Mouse (Mus musculus): Measurements from ENCODE around the gene 2310050C09Rik.

2310050C09Rik gene

GRCm38 (mm10) chr3:92870116-92870515 lies at the start of gene 2310050C09Rik:
2310050C09Rik (minus strand) TSS chr3:92870216.
- no peak for DNase-seq (ENCODE audit: low spot score in 2 of 2)

- peak in 1 of 2 experiments; percentile 6 for DNase-seq (ENCODE audit: low spot score in 2 of 2)
Measured at GRCm38 (mm10) chr3:92907571-92907970, 37.6 kb upstream of the 2310050C09Rik start.

GRCm38 (mm10) chr3:92905182-92905581 lies 35.2 kb upstream of the 2310050C09Rik start:
- no peak for DNase-seq (ENCODE audit: low spot score in 2 of 2)

GRCm38 (mm10) chr3:92903640-92904039 lies 33.6 kb upstream of the 2310050C09Rik start:
- no peak for DNase-seq (ENCODE audit: low spot score in 2 of 2)

- peak in 1 of 2 experiments; percentile 16 for DNase-seq (ENCODE audit: low spot score in 2 of 2)
Measured at GRCm38 (mm10) chr3:92902992-92903391, 33.0 kb upstream of the 2310050C09Rik start.

GRCm38 (mm10) chr3:92894489-92894888 lies 24.5 kb upstream of the 2310050C09Rik start:
- DNase-seq (ENCODE audit: low spot score in 2 of 2): no peak

GRCm38 (mm10) chr3:92894063-92894462 lies 24.0 kb upstream of the 2310050C09Rik start:
- DNase-seq (ENCODE audit: low spot score in 2 of 2): no peak

GRCm38 (mm10) chr3:92874180-92874579 lies 4.2 kb upstream of the 2310050C09Rik start:
- no peak for DNase-seq (ENCODE audit: low spot score in 2 of 2)

GRCm38 (mm10) chr3:92851186-92851585 lies 18.8 kb downstream of the 2310050C09Rik start, which contains the start of gene Lce1l:
Lce1l (minus strand) TSS chr3:92851286.
- DNase-seq (ENCODE audit: low spot score in 2 of 2): no peak

- DNase-seq (ENCODE audit: low spot score in 2 of 2): no peak
Measured at GRCm38 (mm10) chr3:92827108-92827507, 42.9 kb downstream of the 2310050C09Rik start, which contains the start of gene Kprp. Kprp (minus strand) TSS chr3:92827247.

GRCm38 (mm10) chr3:92825808-92826207 lies 44.2 kb downstream of the 2310050C09Rik start:
- DNase-seq (ENCODE audit: low spot score in 2 of 2): no peak

All from cerebellum, postnatal 4 days (tissue).